Mouse (Mus musculus) cerebellum, adult 2 months (tissue): ENCODE measurements at regions not wholly inside any gene's neighbourhood (a gene's known extent, or its start where the extent isn't known, plus 50 kb on each side); places are given as distances from the start of the nearest gene placed in this dataset.

Experiments
- CTCF ChIP-seq: fragments of 200-500 bp; IDR thresholded peaks from 2 replicates; pipeline ENCODE4 v1.5.1; 2011; ENCODE audit warnings: low read depth, mild to moderate bottlenecking, control low read depth, low read length, moderate library complexity, borderline replicate concordance; ENCODE audit not compliant: insufficient read depth
- POLR2A ChIP-seq: fragments of 200-500 bp; IDR thresholded peaks from 2 replicates; pipeline ENCODE4 v1.6.1; 2011; ENCODE audit warnings: low read length, control low read depth, borderline replicate concordance; ENCODE audit not compliant: insufficient read depth

DNA sequence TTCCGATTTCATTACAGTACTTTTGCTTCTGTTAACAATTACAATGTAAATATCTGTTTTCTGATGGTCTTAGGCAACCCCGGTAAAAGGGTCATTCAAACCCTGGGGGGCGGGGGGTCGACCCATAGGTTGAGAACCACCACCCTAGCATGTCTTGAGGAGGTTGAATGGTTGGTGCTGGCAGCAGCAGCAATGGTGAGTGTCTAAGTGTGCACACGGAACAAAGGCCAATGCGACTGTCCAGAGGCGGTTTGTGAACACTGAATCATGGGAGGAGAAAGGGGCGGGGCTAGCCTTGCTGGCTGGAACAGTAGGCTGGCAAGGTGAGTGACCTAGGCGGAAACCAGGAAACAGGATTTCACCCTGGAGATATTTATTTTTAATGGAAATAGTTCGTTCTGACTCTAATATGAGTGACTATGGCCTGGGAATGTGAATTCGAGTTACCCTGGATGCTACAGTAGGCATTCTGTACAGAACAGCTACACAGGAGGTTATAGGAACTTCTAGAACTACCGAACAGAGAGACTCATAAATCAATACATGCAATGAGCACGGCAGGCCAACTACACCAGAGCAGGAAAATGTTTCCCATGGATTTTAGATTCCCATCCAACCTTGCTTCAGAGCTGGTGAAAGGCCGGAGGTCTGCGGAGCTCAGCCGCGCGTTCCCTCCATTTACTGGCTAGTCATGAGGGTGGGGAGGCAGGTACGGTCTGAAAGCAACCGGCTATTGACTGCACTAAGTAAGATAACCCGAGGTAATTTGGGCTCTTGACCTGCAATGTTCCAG, 181.0 kb downstream of the Katnal1 start:
- TF ChIP-seq CTCF (no peak), POLR2A (no peak)
